Mouse (Mus musculus): ENCODE data around the gene Zcwpw1.

Zcwpw1 gene

GRCm38 (mm10) chr5:137784546-137784945 is 3.1 kb upstream of the Zcwpw1 start:
- DNase-seq (ENCODE audit: low spot score), result no peak

- peak; percentile 21 for DNase-seq (ENCODE audit: low spot score)
Observed at GRCm38 (mm10) chr5:137785164-137786031, 2.2 kb upstream of the Zcwpw1 start.

- peak; percentile 100 for DNase-seq (ENCODE audit: low spot score)
Observed at GRCm38 (mm10) chr5:137786109-137786942, 1.3 kb upstream of the Zcwpw1 start.

GRCm38 (mm10) chr5:137788171-137788570 is 573 bp downstream of the Zcwpw1 start:
- DNase-seq (ENCODE audit: low spot score), result no peak

- no peak for DNase-seq (ENCODE audit: low spot score)
Observed at GRCm38 (mm10) chr5:137788946-137789531, 1.4 kb downstream of the Zcwpw1 start.

- no peak for DNase-seq (ENCODE audit: low spot score)
Observed at GRCm38 (mm10) chr5:137791553-137791952, 4.0 kb downstream of the Zcwpw1 start.

GRCm38 (mm10) chr5:137796606-137797005 is 9.0 kb downstream of the Zcwpw1 start:
- no peak for DNase-seq (ENCODE audit: low spot score)

- no peak for DNase-seq (ENCODE audit: low spot score)
Observed at GRCm38 (mm10) chr5:137800917-137801316, 13.3 kb downstream of the Zcwpw1 start.

- no peak for DNase-seq (ENCODE audit: low spot score)
Observed at GRCm38 (mm10) chr5:137806158-137806557, 18.6 kb downstream of the Zcwpw1 start.

GRCm38 (mm10) chr5:137808316-137808715 is 20.7 kb downstream of the Zcwpw1 start:
- no peak for DNase-seq (ENCODE audit: low spot score)

GRCm38 (mm10) chr5:137817466-137818222 is 30.0 kb downstream of the Zcwpw1 start:
- no peak for DNase-seq (ENCODE audit: low spot score)

GRCm38 (mm10) chr5:137822126-137822525 is 34.5 kb downstream of the Zcwpw1 start:
- DNase-seq (ENCODE audit: low spot score), result no peak

- no peak for DNase-seq (ENCODE audit: low spot score)
Observed at GRCm38 (mm10) chr5:137822602-137823001, 35.0 kb downstream of the Zcwpw1 start.

- DNase-seq (ENCODE audit: low spot score), result no peak
Observed at GRCm38 (mm10) chr5:137823455-137824045, 36.0 kb downstream of the Zcwpw1 start.

GRCm38 (mm10) chr5:137825030-137825429 is 37.4 kb downstream of the Zcwpw1 start:
- no peak for DNase-seq (ENCODE audit: low spot score)

GRCm38 (mm10) chr5:137825971-137826370 is 38.4 kb downstream of the Zcwpw1 start:
- no peak for DNase-seq (ENCODE audit: low spot score)

GRCm38 (mm10) chr5:137826421-137826820 is 38.8 kb downstream of the Zcwpw1 start:
- no peak for DNase-seq (ENCODE audit: low spot score)

GRCm38 (mm10) chr5:137828694-137829093 is 41.1 kb downstream of the Zcwpw1 start:
- DNase-seq (ENCODE audit: low spot score), result no peak

- no peak for DNase-seq (ENCODE audit: low spot score)
Observed at GRCm38 (mm10) chr5:137830238-137830637, 42.6 kb downstream of the Zcwpw1 start.

GRCm38 (mm10) chr5:137831106-137831505 is 43.5 kb downstream of the Zcwpw1 start:
- no peak for DNase-seq (ENCODE audit: low spot score)

GRCm38 (mm10) chr5:137831506-137831905 is 43.9 kb downstream of the Zcwpw1 start:
- no peak for DNase-seq (ENCODE audit: low spot score)
